Mouse (Mus musculus) liver, postnatal 0 days (tissue): ENCODE measurements around the gene Zfhx3. TPM values are rescaled to one million over a fixed set of nuclear protein-coding genes. Genes with fewer than 3 reads are reported as not detected.

ENCODE experiments used
- ATAC-seq: fragments of 200-750 bp; cut with Nextera tagmentation; 2 replicates; pipeline ENCODE4 v1.8.0; 2017; ENCODE audit warnings: mild to moderate bottlenecking, moderate library complexity
- DNase-seq: peaks from one replicate; pipeline ENCODE4 v3.0.0-alpha.2; 2016
- H3K27ac ChIP-seq: fragments of 300-500 bp; sonication (generic); 2 replicates; pipeline ENCODE4 v1.5.1; 2014; ENCODE audit warnings: antibody characterized with exemption, moderate library complexity, mild to moderate bottlenecking, low read depth
- H3K27me3 ChIP-seq: fragments of 300-500 bp; sonication (generic); 2 replicates; pipeline ENCODE4 v1.6.1; 2014; ENCODE audit warnings: low read length, control low read depth, mixed read lengths; ENCODE audit not compliant: insufficient read depth
- H3K36me3 ChIP-seq: fragments of 300-500 bp; sonication (generic); replicated peaks from 2 replicates; pipeline ENCODE4 v1.6.1; 2014; ENCODE audit warnings: mild to moderate bottlenecking, control low read depth, low read length, moderate library complexity, mixed read lengths; ENCODE audit not compliant: insufficient read depth
- H3K4me1 ChIP-seq: fragments of 300-500 bp; sonication (generic); 2 replicates; pipeline ENCODE4 v1.6.1; 2014; ENCODE audit warnings: antibody characterized with exemption, mild to moderate bottlenecking, control low read depth; ENCODE audit not compliant: insufficient read depth
- H3K4me2 ChIP-seq: fragments of 300-500 bp; sonication (generic); 2 replicates; pipeline ENCODE4 v1.6.1; 2014; ENCODE audit warnings: low read depth, mild to moderate bottlenecking, low read length, moderate library complexity, mixed read lengths
- H3K4me3 ChIP-seq: fragments of 300-500 bp; sonication (generic); 2 replicates; pipeline ENCODE4 v1.5.1; 2014; ENCODE audit warnings: low read depth, low read length
- H3K9ac ChIP-seq: fragments of 300-500 bp; sonication (generic); replicated peaks from 2 replicates; pipeline ENCODE4 v1.6.1; 2014; ENCODE audit warnings: mild to moderate bottlenecking, moderate library complexity
- H3K9me3 ChIP-seq: fragments of 300-500 bp; sonication (generic); 2 replicates; pipeline ENCODE4 v1.6.1; 2016; ENCODE audit warnings: mild to moderate bottlenecking, control low read depth, low read length, mixed read lengths
- CTCF ChIP-seq: sonication (generic); IDR thresholded peaks from 2 replicates; pipeline ENCODE4 v1.5.1; 2016; ENCODE audit warnings: antibody characterized with exemption, low read depth
- EP300 ChIP-seq: IDR thresholded peaks from 2 replicates; pipeline ENCODE4 v1.6.1; 2016; ENCODE audit warnings: antibody characterized with exemption, low read depth, mild to moderate bottlenecking
- WGBS: fragments of 180-500 bp; shearing (Covaris S2); extraction: QIAGEN DNeasy Blood & Tissue Kit; methylation state at CpG from one replicate; pipeline ENCODE4 v1.1.7; 2014; ENCODE audit not compliant: insufficient replicate concordance; 5-methylcytosine and 5-hydroxymethylcytosine counted together
- polyA plus RNA-seq: library from polyadenylated mRNA; unstranded; fragments of >200 nt; fragmentation: Nextera tagmentation; extraction: Ambion mirVana; gene quantifications from 2 replicates; pipeline ENCODE4 v1.2.1, GENCODE M21; 2015

Gene Zfhx3
- polyA plus RNA-seq, 1 experiment from 2014 or later: 1.2 TPM

- Histone ChIP-seq H3K36me3 (no peaks in the 10 kb centered on the region), H3K4me2 (no peak overlapping the region), H3K27me3 (no peaks in the 10 kb centered on the region), H3K4me1 (no peaks in the 10 kb centered on the region), H3K9ac (no peak overlapping the region), H3K27ac (no peak overlapping the region), H3K9me3 (no peaks in the 10 kb centered on the region), H3K4me3 (no peak overlapping the region)
- ATAC-seq: no peak
- 75% methylated on average over 15 of the region's 15 CpGs for WGBS
- TF ChIP-seq EP300: no peak
- TF ChIP-seq CTCF: no peak
- no peak for DNase-seq
Measured at GRCm38 (mm10) chr8:108536911-108537351, 594.5 kb downstream of the Zfhx3 start.

DNA sequence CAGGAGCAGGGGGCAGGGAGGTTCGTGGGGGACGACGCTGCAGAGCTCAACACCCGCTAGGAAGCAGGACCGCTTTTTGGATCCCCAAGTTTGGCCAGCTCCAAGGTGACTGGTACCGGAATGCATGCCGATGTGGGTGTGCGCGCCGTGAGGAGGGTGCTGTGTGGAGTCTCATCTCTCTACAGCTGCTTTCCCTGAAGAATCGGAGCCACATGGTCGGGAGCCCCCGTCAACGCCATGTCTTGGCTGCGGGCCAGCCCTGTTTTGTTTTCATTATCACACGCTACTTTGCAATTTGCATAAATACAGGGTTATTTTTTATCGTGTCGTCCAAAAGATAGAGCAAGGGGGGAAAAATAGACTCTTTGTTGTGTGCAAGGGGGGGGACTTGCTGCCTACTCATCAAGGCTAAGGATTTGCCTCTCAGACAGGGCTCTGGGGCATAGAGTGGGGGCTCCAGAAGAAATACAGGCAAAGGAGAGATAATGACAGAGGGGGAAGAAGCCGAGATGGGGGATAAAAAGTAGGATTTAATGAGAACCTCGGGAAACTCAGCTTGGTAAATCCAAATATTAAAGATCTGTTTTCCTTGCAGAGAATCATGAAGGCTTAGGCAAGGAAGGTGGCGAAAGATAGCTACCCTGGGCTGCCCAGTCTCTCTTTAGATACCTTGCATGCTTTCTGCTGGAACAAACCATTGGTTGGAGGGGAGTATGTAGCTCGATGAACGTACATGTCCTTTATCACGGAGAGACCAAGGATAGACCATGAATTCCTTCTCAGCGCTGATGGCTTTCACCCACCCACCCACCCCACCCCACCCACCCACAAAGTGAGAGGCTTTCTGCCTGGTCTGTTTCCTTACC is 595.5 kb downstream of the Zfhx3 start:
- H3K27ac ChIP-seq: no peak overlapping the region
- H3K27me3 ChIP-seq: no peaks in the 10 kb centered on the region
- ATAC-seq (no peak), DNase-seq (no peak)
- no peak overlapping the region for H3K4me2 ChIP-seq
- H3K4me3 ChIP-seq: no peak overlapping the region
- 75% methylated on average over 25 of the region's 25 CpGs for WGBS
- no peak overlapping the region for H3K9ac ChIP-seq
- H3K9me3 ChIP-seq: no peaks in the 10 kb centered on the region
- no peaks in the 10 kb centered on the region for H3K36me3 ChIP-seq
- TF ChIP-seq CTCF: no peak
- no peak for TF ChIP-seq EP300
- H3K4me1 ChIP-seq: no peaks in the 10 kb centered on the region

- H3K27ac ChIP-seq: no peak overlapping the region
- H3K9ac ChIP-seq: no peak overlapping the region
- H3K9me3 ChIP-seq: no peaks in the 10 kb centered on the region
- no peaks in the 10 kb centered on the region for H3K4me1 ChIP-seq
- no peak for TF ChIP-seq CTCF
- TF ChIP-seq EP300: no peak
- ATAC-seq (no peak), DNase-seq (no peak)
- WGBS: 61% methylated on average over 8 of the region's 8 CpGs
- no peak overlapping the region for H3K4me3 ChIP-seq
- no peaks in the 10 kb centered on the region for H3K36me3 ChIP-seq
- H3K27me3 ChIP-seq: no peaks in the 10 kb centered on the region
- H3K4me2 ChIP-seq: no peak overlapping the region
Measured at GRCm38 (mm10) chr8:108538929-108539555, 596.6 kb downstream of the Zfhx3 start.

GRCm38 (mm10) chr8:108552518-108552917 is 610.1 kb downstream of the Zfhx3 start:
- no peaks in the 10 kb centered on the region for H3K27me3 ChIP-seq
- H3K4me1 ChIP-seq: no peaks in the 10 kb centered on the region
- no peak overlapping the region for H3K4me3 ChIP-seq
- TF ChIP-seq CTCF (no peak), EP300 (no peak)
- no peaks in the 10 kb centered on the region for H3K9me3 ChIP-seq
- H3K4me2 ChIP-seq: no peak overlapping the region
- no peak for ATAC-seq
- H3K9ac ChIP-seq: no peak overlapping the region
- 80% methylated on average over 8 of the region's 8 CpGs for WGBS
- H3K27ac ChIP-seq: no peak overlapping the region
- H3K36me3 ChIP-seq: no peaks in the 10 kb centered on the region
- DNase-seq: no peak

GRCm38 (mm10) chr8:108553808-108554577 is 611.5 kb downstream of the Zfhx3 start:
- Histone ChIP-seq H3K36me3 (no peaks in the 10 kb centered on the region), H3K4me3 (no peak overlapping the region), H3K4me1 (no peaks in the 10 kb centered on the region), H3K27me3 (no peaks in the 10 kb centered on the region), H3K9ac (no peak overlapping the region), H3K9me3 (no peaks in the 10 kb centered on the region), H3K4me2 (no peak overlapping the region), H3K27ac (no peak overlapping the region)
- WGBS: 80% methylated on average over 11 of the region's 11 CpGs
- TF ChIP-seq EP300 (no peak), CTCF (no peak)
- DNase-seq: no peak
- no peak for ATAC-seq

- no peak overlapping the region for H3K9ac ChIP-seq
- H3K27ac ChIP-seq: no peak overlapping the region
- DNase-seq: no peak
- H3K4me3 ChIP-seq: no peak overlapping the region
- H3K27me3 ChIP-seq: no peaks in the 10 kb centered on the region
- no peak overlapping the region for H3K4me2 ChIP-seq
- no peaks in the 10 kb centered on the region for H3K4me1 ChIP-seq
- TF ChIP-seq CTCF: no peak
- TF ChIP-seq EP300: no peak
- H3K36me3 ChIP-seq: no peaks in the 10 kb centered on the region
- 77% methylated on average over 12 of the region's 12 CpGs for WGBS
- no peaks in the 10 kb centered on the region for H3K9me3 ChIP-seq
- no peak for ATAC-seq
Measured at GRCm38 (mm10) chr8:108554578-108555245, 612.3 kb downstream of the Zfhx3 start.
